Mouse (Mus musculus) spleen, adult 18-20 months (tissue): ENCODE results near the gene Mblac2.

Experiments
- DNase-seq, 2 experiments: peaks; one replicate each; pipeline ENCODE4 v3.0.0; 2022; ENCODE audit warnings: mixed read lengths in 2 of 2

The Mblac2 gene

GRCm38 (mm10) chr13:81740898-81741297 lies 29.8 kb downstream of the Mblac2 start:
- no peak for DNase-seq

- DNase-seq = no peak
These were observed 32.4 kb downstream of the Mblac2 start for GRCm38 (mm10) chr13:81743391-81744091.

GRCm38 (mm10) chr13:81744092-81744396 lies 32.9 kb downstream of the Mblac2 start:
- no peak for DNase-seq

- DNase-seq = no peak
These were observed 43.7 kb downstream of the Mblac2 start for GRCm38 (mm10) chr13:81754878-81755277.

- no peak for DNase-seq
These were observed 44.2 kb downstream of the Mblac2 start for GRCm38 (mm10) chr13:81755324-81755723.

GRCm38 (mm10) chr13:81757058-81757660 lies 46.0 kb downstream of the Mblac2 start:
- DNase-seq = no peak

GRCm38 (mm10) chr13:81760379-81760778 lies 49.2 kb downstream of the Mblac2 start:
- DNase-seq = peak in 1 of 2 experiments; percentile 16

GRCm38 (mm10) chr13:81761566-81762186 lies 50.5 kb downstream of the Mblac2 start:
- DNase-seq = peak in 1 of 2 experiments; percentile 13

GRCm38 (mm10) chr13:81764173-81764572 lies 53.0 kb downstream of the Mblac2 start:
- DNase-seq = no peak

- peak; percentile 38 to 74 for DNase-seq
These were observed 56.0 kb downstream of the Mblac2 start for GRCm38 (mm10) chr13:81767038-81767659.

GRCm38 (mm10) chr13:81776217-81776616 lies 65.1 kb downstream of the Mblac2 start:
- no peak for DNase-seq

- DNase-seq = no peak
These were observed 71.3 kb downstream of the Mblac2 start for GRCm38 (mm10) chr13:81782475-81782874.

GRCm38 (mm10) chr13:81782971-81783404 lies 71.8 kb downstream of the Mblac2 start, which contains the start of gene Cetn3:
Cetn3 (plus strand) TSS chr13:81783077.
- peak; percentile 82 to 83 for DNase-seq

GRCm38 (mm10) chr13:81783405-81784342 lies 72.5 kb downstream of the Mblac2 start:
- peak; percentile 96 for DNase-seq

- DNase-seq = no peak
These were observed 74.8 kb downstream of the Mblac2 start for GRCm38 (mm10) chr13:81785766-81786480.

- no peak for DNase-seq
These were observed 79.0 kb downstream of the Mblac2 start for GRCm38 (mm10) chr13:81790160-81790559.

- DNase-seq = no peak
These were observed 80.7 kb downstream of the Mblac2 start for GRCm38 (mm10) chr13:81791861-81792260.

- peak in 1 of 2 experiments; percentile 12 for DNase-seq
These were observed 82.7 kb downstream of the Mblac2 start for GRCm38 (mm10) chr13:81793850-81794249.

GRCm38 (mm10) chr13:81801121-81801520 lies 90.0 kb downstream of the Mblac2 start:
- no peak for DNase-seq
